Mouse (Mus musculus) stomach, embryonic 16.5 days (tissue): ENCODE measurements at regions not wholly inside any gene's neighbourhood (a gene's known extent, or its start where the extent isn't known, plus 50 kb on each side); places are given as distances from the start of the nearest gene placed in this dataset.

Source experiments
- ATAC-seq: fragments of 200-750 bp; cut with Nextera tagmentation; 2 replicates; pipeline ENCODE4 v1.8.0; 2017; ENCODE audit warnings: moderate number of reproducible peaks, moderate TSS enrichment; ENCODE audit not compliant: insufficient read depth, low FRiP score
- H3K27ac ChIP-seq: fragments of 300-500 bp; sonication (generic); 2 replicates; pipeline ENCODE4 v1.5.1; 2014; ENCODE audit warnings: low read length
- H3K27me3 ChIP-seq: fragments of 300-500 bp; sonication (generic); 2 replicates; pipeline ENCODE4 v1.6.1; 2014; ENCODE audit warnings: low read length, control low read depth, mixed read lengths; ENCODE audit not compliant: control insufficient read depth, insufficient read depth
- H3K36me3 ChIP-seq: fragments of 300-500 bp; sonication (generic); 2 replicates; pipeline ENCODE4 v1.6.1; 2014; ENCODE audit warnings: low read length; ENCODE audit not compliant: control insufficient read depth, insufficient read depth
- H3K4me1 ChIP-seq: fragments of 300-500 bp; sonication (generic); 2 replicates; pipeline ENCODE4 v1.6.1; 2014; ENCODE audit warnings: low read length, control low read depth, mixed read lengths; ENCODE audit not compliant: control insufficient read depth, insufficient read depth
- H3K4me2 ChIP-seq: fragments of 300-500 bp; sonication (generic); 2 replicates; pipeline ENCODE4 v1.6.1; 2014; ENCODE audit warnings: low read depth, low read length, mixed read lengths
- H3K4me3 ChIP-seq: fragments of 300-500 bp; sonication (generic); replicated peaks from 2 replicates; pipeline ENCODE4 v1.5.1; 2014; ENCODE audit warnings: mild to moderate bottlenecking, low read length
- H3K9ac ChIP-seq: fragments of 300-500 bp; sonication (generic); 2 replicates; pipeline ENCODE4 v1.6.1; 2014; ENCODE audit warnings: low read length
- H3K9me3 ChIP-seq: fragments of 300-500 bp; sonication (generic); replicated peaks from 2 replicates; pipeline ENCODE4 v1.6.1; 2016; ENCODE audit warnings: low read length, control low read depth; ENCODE audit not compliant: control insufficient read depth
- WGBS: fragments of 180-500 bp; shearing (Covaris S2); extraction: QIAGEN DNeasy Blood & Tissue Kit; methylation state at CpG from one replicate; pipeline ENCODE4 v1.1.7; 2014; 5-methylcytosine and 5-hydroxymethylcytosine counted together

DNA sequence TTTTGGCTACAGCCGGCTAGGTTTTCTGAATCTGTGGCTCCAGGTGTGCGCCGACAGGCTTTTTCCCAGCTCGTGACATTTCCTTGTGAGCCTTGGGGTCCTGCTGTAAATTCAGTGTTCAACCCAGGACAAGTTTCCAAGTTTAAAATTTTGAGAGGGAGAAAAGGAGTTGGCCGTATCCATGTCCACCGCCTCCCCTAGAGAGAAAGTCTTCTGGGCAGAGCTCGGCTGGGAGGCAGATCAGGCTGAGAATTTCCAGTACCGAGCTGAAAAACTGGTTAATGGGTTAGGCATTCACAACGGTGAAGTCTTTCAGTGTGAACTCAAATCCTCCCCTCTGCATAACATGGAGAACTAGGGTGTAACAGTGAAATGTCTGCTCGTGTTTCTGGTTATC is 70.4 kb upstream of the Ppara start:
- H3K4me1 ChIP-seq: peaks cover 6% of the 10 kb centered on the region
- no peak for ATAC-seq
- H3K36me3 ChIP-seq: no peaks in the 10 kb centered on the region
- H3K4me3 ChIP-seq: no peak overlapping the region
- H3K27ac ChIP-seq: no peak overlapping the region
- H3K27me3 ChIP-seq: peaks cover 5% of the 10 kb centered on the region
- 74% methylated on average over 10 of the region's 10 CpGs for WGBS
- H3K9ac ChIP-seq: no peak overlapping the region
- no peak overlapping the region for H3K4me2 ChIP-seq
- H3K9me3 ChIP-seq: no peaks in the 10 kb centered on the region

DNA sequence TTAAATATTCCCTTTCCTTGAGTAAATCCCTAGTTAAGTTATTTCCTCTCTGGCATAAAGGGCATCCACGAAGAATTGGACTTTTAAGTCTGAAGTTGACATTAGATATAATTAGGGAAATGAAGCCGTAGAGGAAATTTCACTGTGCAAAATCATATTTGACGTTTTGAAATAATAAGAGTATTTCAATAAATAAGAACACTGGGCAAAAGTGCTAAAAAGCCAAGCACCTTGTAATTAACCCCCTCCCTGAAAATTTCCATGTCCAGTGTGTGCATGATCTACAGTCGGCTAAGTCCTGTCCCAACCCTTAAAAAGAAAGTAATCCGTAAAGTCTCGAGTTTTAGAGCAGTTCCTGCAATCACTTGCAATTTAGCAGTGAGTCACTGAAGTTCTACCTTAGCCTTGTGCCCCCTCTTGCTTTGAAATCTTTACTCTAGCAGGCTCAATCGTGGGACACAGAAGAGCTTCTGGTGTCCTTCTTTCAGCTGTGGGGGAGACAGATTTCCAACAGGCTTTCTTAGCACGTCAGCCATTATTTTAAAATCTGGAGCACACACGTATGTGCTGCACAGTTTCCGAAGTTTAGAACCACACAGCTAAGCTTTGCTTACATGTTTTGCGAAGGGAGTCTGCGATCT is 69.5 kb upstream of the Ppara start:
- Histone ChIP-seq H3K4me3 (no peak overlapping the region), H3K4me1 (peaks cover 12% of the 10 kb centered on the region), H3K36me3 (no peaks in the 10 kb centered on the region), H3K9ac (peak overlapping the region; percentile 1; the same call in 1 of the 2 replicates), H3K27me3 (peaks cover 5% of the 10 kb centered on the region), H3K4me2 (no peak overlapping the region), H3K27ac (no peak overlapping the region), H3K9me3 (no peaks in the 10 kb centered on the region)
- 70% methylated on average over 12 of the region's 12 CpGs for WGBS
- no peak for ATAC-seq

DNA sequence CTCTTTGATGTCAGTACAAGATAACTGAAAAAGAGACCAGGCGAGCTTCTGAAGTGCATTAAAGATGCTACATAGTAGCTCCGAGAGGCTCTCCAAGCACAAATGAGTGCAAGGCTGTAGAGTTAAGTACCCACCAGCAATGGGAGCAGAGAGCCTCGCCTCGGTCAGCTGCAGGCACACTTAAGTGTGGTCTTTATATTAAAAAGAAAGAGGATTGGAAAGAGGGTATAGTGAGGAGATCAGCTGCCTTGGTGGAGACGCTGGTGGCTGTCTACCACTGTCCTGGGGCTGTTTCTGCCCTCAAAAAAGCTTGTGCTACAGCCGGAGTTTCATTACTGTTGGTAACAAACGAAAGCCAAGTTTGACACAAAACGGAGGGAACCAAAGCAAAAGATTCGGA is 68.3 kb upstream of the Ppara start:
- H3K4me2 ChIP-seq: no peak overlapping the region
- H3K9ac ChIP-seq: 0 out of 2 replicates have a peak overlapping the region, but pooled peaks have one; percentile 10
- peaks cover 9% of the 10 kb centered on the region for H3K4me1 ChIP-seq
- no peak overlapping the region for H3K27ac ChIP-seq
- WGBS: 76% methylated on average over 9 of the region's 9 CpGs
- H3K27me3 ChIP-seq: peaks cover 1% of the 10 kb centered on the region
- H3K9me3 ChIP-seq: no peaks in the 10 kb centered on the region
- H3K36me3 ChIP-seq: no peaks in the 10 kb centered on the region
- no peak for ATAC-seq
- H3K4me3 ChIP-seq: no peak overlapping the region

DNA sequence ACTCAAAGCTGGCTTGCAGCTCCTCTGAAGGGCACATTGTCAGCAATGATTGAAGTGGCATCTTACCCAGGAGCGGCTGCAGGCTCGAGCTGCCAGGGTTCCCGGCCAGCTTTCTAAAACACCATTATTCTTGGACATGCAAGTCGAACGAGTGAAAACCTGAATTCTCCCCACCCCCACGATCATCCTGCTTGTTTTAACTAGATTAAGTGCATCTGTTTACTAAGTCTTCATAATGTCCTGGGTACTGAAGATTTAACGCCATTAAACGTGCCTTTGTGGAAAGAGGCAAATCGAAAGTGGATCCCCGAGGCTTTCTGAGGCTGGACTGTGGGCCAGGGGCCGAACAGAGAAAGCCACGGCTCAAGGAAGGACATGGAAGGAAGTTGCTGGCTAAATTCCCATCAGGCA is 67.4 kb upstream of the Ppara start:
- H3K9ac ChIP-seq: peak overlapping the region; percentile 34; the same call in 1 of the 2 replicates
- WGBS: 51% methylated on average over 12 of the region's 12 CpGs

DNA sequence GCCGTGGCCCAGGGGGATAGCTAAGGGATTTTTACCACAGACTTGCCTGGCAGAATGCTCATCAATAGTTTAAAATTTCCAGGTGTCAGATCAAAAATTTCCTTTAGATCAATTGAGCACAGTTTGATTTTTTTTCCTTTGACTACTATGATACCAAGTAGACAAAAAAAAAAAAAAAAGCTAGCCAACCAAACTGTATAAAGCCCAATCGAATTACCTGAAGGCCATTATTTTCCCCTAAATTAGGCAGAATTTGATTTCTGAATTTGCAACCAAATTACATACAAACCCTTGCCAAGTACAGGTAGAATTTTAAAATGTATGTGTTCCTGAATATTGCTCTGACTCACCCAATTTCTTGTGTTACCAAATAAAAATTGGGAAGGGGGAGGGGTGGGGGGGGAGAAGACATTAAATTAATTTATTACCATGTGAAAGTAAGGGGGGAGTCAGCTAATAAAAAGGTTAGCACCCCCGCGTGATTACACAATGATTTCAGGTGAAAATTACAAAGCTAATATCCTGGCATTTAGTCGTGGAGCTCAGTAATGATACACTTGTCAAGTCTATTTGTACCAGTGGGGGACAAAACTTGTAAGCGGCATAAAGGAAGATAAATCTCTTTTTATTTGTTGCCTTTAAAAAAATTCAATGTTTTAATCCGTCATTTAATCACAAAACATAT is 66.7 kb upstream of the Ppara start:
- Histone ChIP-seq H3K9me3 (no peaks in the 10 kb centered on the region), H3K27ac (0 out of 2 replicates have a peak overlapping the region, but pooled peaks have one; percentile 48), H3K4me3 (no peak overlapping the region), H3K9ac (no peak overlapping the region), H3K4me1 (peaks cover 12% of the 10 kb centered on the region), H3K36me3 (no peaks in the 10 kb centered on the region), H3K27me3 (0 out of 2 replicates have a peak, but pooled peaks cover 2% of the 10 kb centered on the region), H3K4me2 (peak overlapping the region; percentile 39; the same call in 1 of the 2 replicates)
- no peak for ATAC-seq
- WGBS: 86% methylated on average over 7 of the region's 7 CpGs

More for the DNA sequence above, 67.4 kb upstream of the Ppara start:
- Histone ChIP-seq H3K4me3 (peak overlapping the region; percentile 9), H3K4me1 (peaks cover 9% of the 10 kb centered on the region), H3K9me3 (no peaks in the 10 kb centered on the region), H3K36me3 (no peaks in the 10 kb centered on the region), H3K27ac (peak overlapping the region; percentile 48; the same call in 1 of the 2 replicates), H3K4me2 (peak overlapping the region; percentile 39), H3K27me3 (peaks cover 2% of the 10 kb centered on the region; the same call in 1 of the 2 replicates)
- no peak for ATAC-seq

DNA sequence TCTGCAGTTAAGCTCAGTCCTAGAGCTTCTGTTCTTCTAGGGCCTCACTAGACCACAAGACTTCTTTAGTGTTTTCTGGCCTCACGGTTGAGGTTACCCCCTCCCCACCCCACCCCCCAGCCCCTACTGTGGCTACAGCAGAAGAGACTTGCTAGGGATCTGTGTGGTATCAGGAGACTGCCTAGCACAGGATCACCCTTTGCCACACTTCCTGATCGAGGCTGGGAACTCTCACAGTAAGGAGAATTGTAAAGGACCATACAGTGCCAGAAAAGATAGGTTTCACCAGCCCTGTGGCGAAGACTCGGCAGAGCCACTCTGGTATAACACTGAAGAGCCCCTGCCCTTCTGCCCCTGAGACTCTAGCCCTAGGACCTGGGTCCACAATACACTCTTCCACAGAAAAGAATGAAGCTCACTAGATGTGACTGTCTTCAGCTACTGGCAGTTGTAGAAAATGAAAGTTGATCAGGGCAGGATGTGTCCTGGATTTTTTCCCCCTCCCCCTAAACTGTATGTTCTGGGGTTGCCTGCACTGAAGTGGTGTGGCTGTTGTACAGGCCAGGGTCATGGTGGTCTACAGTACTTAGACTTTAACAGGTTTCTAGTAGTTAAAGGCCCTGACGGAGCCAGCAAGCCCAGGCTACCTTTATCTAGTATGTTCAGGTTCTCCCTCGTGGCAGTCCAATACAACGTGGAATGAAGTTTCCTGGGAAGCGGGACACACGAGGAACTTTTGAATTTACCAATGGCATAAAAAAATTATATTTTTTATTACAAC is 65.7 kb upstream of the Ppara start:
- Histone ChIP-seq H3K4me1 (peaks cover 19% of the 10 kb centered on the region), H3K27me3 (0 out of 2 replicates have a peak, but pooled peaks cover 3% of the 10 kb centered on the region), H3K4me2 (peak overlapping the region; percentile 77; the same call in 1 of the 2 replicates), H3K9ac (peak overlapping the region; percentile 20; the same call in 1 of the 2 replicates), H3K4me3 (peak overlapping the region; percentile 80; the same call in 1 of the 2 replicates), H3K9me3 (no peaks in the 10 kb centered on the region), H3K27ac (peak overlapping the region; percentile 94), H3K36me3 (no peaks in the 10 kb centered on the region)
- no peak for ATAC-seq
- WGBS: 65% methylated on average over 9 of the region's 9 CpGs

DNA sequence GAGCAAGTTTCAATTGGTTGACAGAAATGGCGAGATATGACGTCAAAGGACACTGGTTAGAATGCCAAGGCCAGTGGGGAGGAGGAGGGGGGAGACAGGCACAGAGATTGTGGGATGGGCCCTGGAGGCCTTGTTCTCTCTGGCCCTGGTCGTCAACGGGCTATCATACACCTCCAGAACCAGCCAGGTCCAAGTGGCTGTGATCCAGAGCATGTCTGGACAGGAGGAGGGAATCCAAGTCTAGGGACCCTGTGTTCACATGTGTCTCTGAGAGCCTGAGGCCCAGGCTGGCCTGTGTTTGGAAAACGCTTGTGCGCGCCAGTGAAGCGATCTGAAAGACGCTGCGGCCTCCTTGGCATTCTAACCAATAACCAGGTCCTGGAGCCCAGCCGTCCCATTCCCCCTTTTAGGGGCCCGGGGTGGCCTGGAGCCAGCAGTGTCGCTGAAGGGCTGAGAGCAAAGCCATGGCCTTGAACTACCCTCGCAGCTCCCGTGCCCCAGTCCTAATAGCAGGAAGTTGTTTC is 65.1 kb upstream of the Ppara start:
- Histone ChIP-seq H3K4me3 (peak overlapping the region; percentile 80), H3K4me1 (peaks cover 26% of the 10 kb centered on the region), H3K9ac (peak overlapping the region; percentile 96), H3K27ac (peak overlapping the region; percentile 94), H3K36me3 (no peaks in the 10 kb centered on the region), H3K9me3 (no peaks in the 10 kb centered on the region), H3K4me2 (peak overlapping the region; percentile 77), H3K27me3 (0 out of 2 replicates have a peak, but pooled peaks cover 5% of the 10 kb centered on the region)
- 21% methylated on average over 15 of the region's 15 CpGs for WGBS
- peak; percentile 25; the same call in 1 of the 2 replicates for ATAC-seq

DNA sequence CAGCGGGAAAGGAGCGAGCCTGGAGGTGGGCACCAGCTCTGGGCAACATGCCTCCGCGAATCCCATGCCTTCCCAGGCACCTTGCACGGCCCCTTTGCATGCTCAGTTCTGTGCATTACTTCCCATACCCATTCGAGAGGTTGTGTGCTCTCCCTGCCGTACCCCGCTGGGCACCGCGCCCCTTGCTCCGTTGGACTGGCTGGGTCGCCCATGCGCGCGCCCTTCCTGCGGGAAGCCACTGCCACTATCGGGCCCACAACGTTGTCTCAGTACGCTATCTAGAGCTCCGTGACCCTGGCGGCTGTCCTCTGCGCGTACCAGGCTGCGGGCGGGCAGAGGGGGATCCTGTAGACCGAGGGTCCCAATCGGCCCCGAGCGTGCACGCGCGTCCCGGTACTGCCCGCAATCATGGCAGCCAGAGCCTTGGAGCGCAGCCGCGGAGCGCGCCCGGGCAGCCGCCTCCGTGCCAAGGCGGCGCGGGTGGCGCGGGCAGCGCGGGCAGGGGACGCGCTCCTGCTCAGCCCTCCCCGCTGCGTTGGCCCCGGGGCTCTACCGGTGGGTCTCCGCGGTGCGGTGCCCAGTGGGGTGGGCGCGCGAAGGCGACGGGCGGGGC is 64.5 kb upstream of the Ppara start:
- peak overlapping the region; percentile 96 for H3K9ac ChIP-seq
- 0 out of 2 replicates have a peak, but pooled peaks cover 5% of the 10 kb centered on the region for H3K27me3 ChIP-seq
- H3K4me2 ChIP-seq: peak overlapping the region; percentile 77
- H3K4me3 ChIP-seq: peak overlapping the region; percentile 80
- H3K36me3 ChIP-seq: no peaks in the 10 kb centered on the region
- under 1% methylated on average over 64 of the region's 64 CpGs for WGBS
- ATAC-seq: peak; percentile 65
- H3K4me1 ChIP-seq: peaks cover 26% of the 10 kb centered on the region
- no peaks in the 10 kb centered on the region for H3K9me3 ChIP-seq
- H3K27ac ChIP-seq: peak overlapping the region; percentile 94
